Mouse (Mus musculus): ENCODE results near the gene Btaf1.

- no peak for TF ChIP-seq CTCF (conservative IDR thresholded peaks at IDR 0.05; ENCODE audit: low read length)
- TF ChIP-seq NANOG (IDR thresholded peaks at IDR 0.05; ENCODE audit: borderline replicate concordance, low read length): no peak
- TF ChIP-seq POU5F1 (IDR thresholded peaks at IDR 0.05; ENCODE audit: borderline replicate concordance, low read length): peak; percentile 37; the same call in 1 of the 2 replicates
These were observed 21.5 kb upstream of the Btaf1 start for GRCm38 (mm10) chr19:36904211-36905007.
